Mouse (Mus musculus): Measurements from ENCODE around the gene Sik3.

Sik3 gene

GRCm38 (mm10) chr9:46228491-46228890, 215.9 kb downstream of the Sik3 start, which contains the start of gene Apoa1:
Gene Apoa1 (plus strand): TSS chr9:46228580.
- no peak for DNase-seq (ENCODE audit: low spot score)

DNA sequence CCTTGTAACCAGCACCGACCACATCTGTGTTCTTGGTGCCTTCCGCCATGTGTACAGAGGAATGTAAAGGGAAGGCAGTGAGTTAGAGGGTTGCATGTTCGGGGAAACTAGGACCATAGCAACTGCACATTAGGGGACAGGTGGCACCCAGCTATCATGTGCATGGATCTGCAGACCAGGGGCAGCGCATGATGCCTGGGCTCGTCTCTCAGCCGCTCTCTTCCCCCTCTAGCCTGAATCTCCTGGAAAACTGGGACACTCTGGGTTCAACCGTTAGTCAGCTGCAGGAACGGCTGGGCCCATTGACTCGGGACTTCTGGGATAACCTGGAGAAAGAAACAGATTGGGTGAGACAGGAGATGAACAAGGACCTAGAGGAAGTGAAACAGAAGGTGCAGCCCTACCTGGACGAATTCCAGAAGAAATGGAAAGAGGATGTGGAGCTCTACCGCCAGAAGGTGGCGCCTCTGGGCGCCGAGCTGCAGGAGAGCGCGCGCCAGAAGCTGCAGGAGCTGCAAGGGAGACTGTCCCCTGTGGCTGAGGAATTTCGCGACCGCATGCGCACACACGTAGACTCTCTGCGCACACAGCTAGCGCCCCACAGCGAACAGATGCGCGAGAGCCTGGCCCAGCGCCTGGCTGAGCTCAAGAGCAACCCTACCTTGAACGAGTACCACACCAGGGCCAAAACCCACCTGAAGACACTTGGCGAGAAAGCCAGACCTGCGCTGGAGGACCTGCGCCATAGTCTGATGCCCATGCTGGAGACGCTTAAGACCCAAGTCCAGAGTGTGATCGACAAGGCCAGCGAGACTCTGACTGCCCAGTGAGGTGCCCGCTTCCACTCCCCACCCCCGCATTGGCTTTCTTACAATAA, 217.2 kb downstream of the Sik3 start:
- DNase-seq (ENCODE audit: low spot score): peak; percentile 78

- DNase-seq (ENCODE audit: low spot score): no peak
Measured at GRCm38 (mm10) chr9:46230450-46230975, 217.9 kb downstream of the Sik3 start.

DNA sequence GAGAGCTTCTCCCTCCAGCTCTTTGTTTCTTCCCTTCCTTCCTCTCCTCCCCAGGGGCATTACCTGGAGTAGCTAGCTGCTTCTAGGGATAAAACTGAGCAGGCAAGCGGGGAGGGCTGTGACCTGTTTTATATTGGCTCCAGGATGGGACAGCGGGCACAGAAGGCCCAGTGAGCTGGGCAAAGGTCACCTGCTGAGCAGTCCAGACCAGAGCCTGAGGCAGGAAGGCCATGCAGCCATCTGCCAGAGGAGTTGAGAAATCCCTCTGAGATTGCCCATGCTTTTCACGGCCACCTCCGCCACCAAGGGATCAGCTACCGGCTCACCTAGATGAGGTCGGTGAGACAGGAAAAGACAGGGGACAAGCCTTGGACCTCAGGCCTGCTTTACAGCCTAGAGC, 222.6 kb downstream of the Sik3 start:
- no peak for DNase-seq (ENCODE audit: low spot score)

DNA sequence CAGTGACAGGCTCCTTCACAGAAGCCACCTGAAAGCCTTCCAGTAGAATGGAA, 222.8 kb downstream of the Sik3 start, which contains the start of gene Apoc3:
TSS of gene Apoc3 (minus strand) at position 41 of the 53 bp plus-strand sequence.
- DNase-seq (ENCODE audit: low spot score): no peak

GRCm38 (mm10) chr9:46235649-46236048, 223.0 kb downstream of the Sik3 start:
- DNase-seq (ENCODE audit: low spot score): no peak

GRCm38 (mm10) chr9:46238850-46239249, 226.2 kb downstream of the Sik3 start:
- DNase-seq (ENCODE audit: low spot score): no peak

DNA sequence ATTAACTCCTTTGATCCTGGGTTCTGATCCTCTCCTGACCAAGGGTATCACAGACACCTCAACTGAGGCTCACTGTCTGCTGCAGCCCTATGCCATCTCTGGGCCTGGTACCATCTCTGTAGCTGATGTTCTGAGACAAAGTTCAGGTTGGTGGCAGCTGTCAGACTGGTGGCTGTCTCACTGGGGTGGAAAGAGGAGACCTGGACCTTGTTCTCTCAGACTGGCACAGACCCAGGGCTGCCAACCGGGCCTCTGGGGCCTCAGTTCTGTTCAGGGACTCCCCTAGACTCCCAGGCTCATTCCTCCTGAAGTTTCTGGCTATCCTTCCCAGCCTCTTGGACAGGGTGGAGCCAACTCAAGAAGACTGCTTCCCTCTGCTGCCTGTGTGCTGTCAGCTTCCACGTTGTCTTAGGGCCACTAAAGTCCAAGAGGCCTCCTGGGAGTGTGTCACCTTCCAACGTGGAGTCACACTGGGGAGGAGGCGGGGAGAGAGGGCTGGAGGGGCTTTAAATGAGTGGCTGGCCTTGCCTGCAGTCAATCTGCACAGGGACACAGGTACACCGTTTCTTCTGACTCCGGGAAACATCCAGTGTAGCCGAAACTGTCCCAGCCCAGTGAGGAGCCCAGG, 228.0 kb downstream of the Sik3 start, which contains the start of gene Apoa4:
TSS of gene Apoa4 (plus strand) at position 171 of the 628 bp plus-strand sequence.
- DNase-seq (ENCODE audit: low spot score): no peak

GRCm38 (mm10) chr9:46241818-46242217, 229.2 kb downstream of the Sik3 start:
- no peak for DNase-seq (ENCODE audit: low spot score)

DNA sequence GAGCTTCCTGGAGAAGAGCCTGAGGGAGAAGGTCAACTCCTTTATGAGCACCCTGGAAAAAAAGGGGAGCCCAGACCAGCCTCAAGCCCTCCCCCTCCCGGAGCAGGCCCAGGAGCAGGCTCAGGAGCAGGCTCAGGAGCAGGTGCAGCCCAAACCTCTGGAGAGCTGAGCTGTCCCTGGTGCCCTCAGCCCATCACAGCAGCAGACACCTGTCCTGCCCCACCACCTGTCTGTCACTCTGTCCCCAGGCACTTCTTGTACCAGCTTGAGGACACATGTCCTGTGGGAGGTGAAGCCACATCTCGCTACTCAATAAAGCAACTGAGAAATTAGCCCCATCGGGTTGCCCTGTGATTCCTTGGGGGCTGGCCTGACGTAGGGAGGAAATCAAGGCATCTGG, 230.5 kb downstream of the Sik3 start:
- no peak for DNase-seq (ENCODE audit: low spot score)

- DNase-seq (ENCODE audit: low spot score): no peak
Measured at GRCm38 (mm10) chr9:46243584-46243983, 231.0 kb downstream of the Sik3 start.

- DNase-seq (ENCODE audit: low spot score): no peak
Measured at GRCm38 (mm10) chr9:46246752-46247324, 234.2 kb downstream of the Sik3 start.

DNA sequence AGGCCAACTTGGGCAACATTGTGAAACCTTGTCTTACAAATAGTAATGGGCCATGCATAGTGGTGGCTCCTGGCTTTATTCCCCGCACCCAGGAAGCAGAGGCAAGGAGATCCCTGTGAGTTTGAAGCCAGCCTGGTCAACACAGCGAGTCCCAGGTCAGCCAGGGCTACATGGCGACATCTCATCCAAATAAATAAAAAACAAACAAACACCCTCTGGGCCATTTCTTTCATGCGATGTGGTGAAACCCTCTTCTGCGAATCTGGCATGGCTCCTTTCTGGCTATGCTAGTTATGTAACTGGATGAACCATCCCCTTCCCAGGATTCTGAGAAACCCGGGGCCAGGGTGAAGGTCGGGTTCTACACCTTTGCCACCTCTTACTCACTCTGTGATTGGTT, 243.6 kb downstream of the Sik3 start:
- DNase-seq (ENCODE audit: low spot score): no peak

GRCm38 (mm10) chr9:46256658-46257385, 244.2 kb downstream of the Sik3 start:
- no peak for DNase-seq (ENCODE audit: low spot score)

GRCm38 (mm10) chr9:46257546-46257945, 244.9 kb downstream of the Sik3 start:
- DNase-seq (ENCODE audit: low spot score): no peak

DNA sequence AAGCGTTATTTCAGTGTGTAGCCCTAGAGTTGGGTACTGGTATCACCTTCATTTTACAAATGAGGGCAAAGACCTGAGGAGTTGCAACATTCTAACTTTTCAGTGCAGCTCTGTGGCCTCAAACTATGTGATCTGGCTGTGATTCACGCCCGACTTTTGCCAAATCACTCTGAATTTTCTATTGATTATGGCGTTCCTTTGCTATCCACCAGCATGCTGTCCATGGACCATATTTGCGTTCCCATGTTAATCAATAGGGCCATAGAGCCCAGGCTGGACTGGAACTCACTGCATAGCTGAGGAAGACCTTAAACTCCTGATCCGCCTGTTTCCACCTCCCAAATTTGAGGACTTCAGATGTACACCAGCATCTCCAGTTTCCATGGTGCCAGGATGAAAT, 246.5 kb downstream of the Sik3 start:
- no peak for DNase-seq (ENCODE audit: low spot score)

- no peak for DNase-seq (ENCODE audit: low spot score)
Measured at GRCm38 (mm10) chr9:46261131-46261530, 248.5 kb downstream of the Sik3 start.

DNA sequence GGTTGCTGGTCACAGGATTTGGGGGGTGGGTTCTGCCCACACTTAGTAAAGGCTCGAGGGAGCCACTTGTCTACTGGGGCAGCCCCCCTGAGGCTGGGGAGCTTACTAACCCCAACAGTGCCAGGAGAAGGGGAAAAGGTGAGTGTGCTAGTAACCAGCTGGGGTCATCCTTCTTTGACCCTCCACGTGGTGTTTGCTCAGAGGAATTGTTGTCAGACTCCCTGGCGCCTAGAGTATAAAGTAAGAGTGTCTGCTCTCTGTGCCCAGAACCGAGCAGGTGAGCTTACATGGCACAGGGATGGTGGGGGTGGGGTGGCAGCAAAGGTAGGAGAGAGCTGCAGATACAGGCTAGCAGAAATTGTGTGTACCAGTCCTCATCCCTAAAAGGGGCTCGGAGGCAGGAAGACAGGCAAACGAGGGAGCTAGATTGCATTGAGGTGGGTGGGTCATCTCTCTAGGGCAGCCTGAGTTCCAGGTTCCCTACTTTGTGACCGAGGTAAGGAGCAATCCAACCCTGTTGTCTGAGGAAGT, 255.8 kb downstream of the Sik3 start, which contains the start of gene Apoa5:
TSS of gene Apoa5 (plus strand) at position 291 of the 531 bp plus-strand sequence.
- no peak for DNase-seq (ENCODE audit: low spot score)

- DNase-seq (ENCODE audit: low spot score): no peak
Measured at GRCm38 (mm10) chr9:46269125-46269524, 256.5 kb downstream of the Sik3 start.

DNA sequence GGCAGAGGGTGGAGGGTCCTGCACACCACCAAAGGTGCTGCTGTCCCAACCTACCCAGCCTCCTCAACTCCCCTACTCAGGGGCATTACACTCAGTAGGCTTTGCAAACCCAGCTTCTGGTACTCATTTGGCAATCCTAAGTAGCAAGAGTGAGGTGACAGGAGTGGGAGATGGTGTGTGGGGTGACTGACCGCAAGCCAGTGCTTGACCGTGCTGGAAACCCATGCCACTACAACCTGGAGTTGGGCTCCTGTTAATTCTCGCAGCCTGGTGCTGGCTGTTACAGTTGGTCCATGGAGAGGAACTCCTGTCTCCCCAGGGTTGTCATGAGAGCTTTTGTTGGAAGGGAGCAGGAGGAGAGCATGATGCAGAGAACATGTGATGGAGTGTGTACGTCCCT, 258.2 kb downstream of the Sik3 start:
- DNase-seq (ENCODE audit: low spot score): no peak

- DNase-seq (ENCODE audit: low spot score): no peak
Measured at GRCm38 (mm10) chr9:46272070-46272469, 259.4 kb downstream of the Sik3 start.
